Mouse (Mus musculus) right cerebral cortex, postnatal 10 days (tissue): ENCODE data around the gene Apoe.

Experiments
- DNase-seq, 2 experiments: peaks; one replicate each; pipeline ENCODE4 v3.0.0; 2021; ENCODE audit warnings: low spot score in 2 of 2

Gene Apoe

DNA sequence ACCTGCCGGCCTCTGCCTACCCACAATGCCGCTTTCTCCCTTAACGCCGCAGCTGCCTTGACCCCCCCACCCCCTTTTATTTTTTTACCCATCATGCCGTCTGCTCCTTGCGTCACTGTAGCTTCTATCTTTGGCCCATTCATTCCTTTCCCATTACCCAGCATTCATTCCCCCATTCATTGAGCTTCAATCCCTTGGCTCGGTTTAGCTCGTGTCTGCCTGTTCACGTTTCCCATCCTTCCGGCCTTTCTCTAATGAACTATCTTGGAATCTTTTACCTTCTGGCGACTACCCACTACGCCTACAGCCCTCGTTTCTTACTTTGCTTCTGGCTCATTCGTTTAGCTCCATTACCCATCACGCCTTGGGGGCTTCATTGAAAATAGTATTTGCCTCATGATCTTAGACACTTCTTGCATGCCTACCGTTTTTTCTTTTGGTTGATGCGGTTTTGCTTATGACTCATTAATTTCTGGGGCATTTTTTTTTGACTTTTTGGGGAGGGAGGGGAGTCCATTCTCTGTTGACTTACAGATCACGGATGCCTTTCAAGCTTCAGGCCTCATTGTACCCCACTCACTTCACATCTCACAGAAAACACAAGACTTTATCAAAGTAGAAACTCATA is 17.2 kb upstream of the Apoe start:
- no peak for DNase-seq

DNA sequence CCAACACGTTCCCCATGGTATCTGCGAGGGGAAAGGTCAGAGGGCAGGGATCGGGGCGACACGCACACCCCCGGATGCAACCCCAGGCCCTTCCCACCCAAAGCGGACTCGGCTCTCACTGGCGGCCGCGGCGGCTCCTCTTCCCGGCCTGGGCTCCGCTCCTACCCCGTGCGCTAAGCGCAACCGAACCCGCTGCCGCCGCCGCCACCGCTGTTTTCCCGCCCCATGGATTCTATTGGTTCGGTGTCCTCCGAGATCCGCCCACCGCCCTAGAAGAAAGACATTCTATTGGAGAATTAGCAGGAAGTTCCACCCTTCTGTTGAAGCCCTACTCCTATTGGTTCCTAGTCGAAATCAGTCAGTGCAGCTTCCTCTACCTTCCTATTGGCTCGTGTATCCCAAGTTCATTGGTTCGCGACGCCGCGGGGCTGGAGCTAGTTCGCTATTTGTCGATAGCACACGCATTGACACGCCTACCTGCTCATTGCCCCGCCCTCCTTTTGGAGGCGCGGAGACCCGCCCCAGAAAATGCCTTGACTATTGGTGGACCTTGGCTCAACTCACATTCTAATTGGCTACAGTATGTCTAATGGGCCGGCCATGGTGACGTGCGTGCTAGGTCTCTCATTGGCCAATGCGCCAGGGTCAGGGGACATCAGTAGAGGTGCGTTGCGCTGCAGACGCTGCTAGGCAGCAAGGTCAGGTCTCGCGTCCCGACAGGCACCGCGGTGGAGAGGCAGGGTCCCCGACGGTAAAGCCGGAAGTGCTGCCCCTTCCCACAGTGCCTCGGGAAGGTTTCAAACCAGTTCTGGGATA is 16.5 kb upstream of the Apoe start, which contains the start of gene Tomm40:
Tomm40 (minus strand) TSS at position 200 of the 816 bp plus-strand sequence.
- DNase-seq = peak; percentile 100

DNA sequence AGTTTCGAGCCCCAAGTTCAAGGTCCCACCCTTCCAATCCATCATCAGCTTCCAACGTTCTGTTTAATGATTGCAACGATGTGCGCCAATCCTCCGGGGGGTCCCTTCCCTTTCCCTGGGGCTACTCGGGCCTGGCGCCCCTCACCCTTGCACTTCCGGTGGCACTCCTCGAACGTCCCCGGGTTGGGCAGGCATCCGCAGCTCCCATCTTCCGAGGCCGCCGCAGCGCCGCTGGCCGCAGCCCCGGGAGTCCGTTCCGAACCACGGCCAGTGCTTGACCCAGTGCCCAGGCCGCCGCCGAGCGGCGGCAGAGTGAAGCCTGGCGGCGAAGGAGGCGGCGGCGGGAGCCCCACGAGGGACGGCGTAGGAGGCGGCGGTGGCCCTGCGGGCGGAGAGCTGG is 15.8 kb upstream of the Apoe start:
- DNase-seq = no peak

DNA sequence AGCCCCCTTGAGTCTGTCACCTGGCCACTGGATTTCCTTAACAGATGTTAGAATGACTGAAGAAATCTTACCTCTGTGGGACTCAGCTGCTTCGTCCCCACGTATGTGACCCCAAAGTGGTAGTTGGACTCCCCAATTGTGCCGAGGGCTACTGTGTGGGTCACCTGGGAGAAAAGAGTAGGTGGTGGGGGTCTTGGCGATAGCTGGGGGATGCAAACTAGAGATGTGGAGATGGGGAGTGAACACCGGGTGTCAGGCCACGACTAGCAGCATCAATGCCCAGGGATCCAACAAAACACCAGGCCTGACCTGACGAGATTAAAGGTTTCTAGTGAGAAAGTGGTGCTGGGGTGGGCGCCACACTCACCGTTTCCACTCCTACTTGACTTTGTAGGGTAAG is 14.6 kb upstream of the Apoe start:
- no peak for DNase-seq

DNA sequence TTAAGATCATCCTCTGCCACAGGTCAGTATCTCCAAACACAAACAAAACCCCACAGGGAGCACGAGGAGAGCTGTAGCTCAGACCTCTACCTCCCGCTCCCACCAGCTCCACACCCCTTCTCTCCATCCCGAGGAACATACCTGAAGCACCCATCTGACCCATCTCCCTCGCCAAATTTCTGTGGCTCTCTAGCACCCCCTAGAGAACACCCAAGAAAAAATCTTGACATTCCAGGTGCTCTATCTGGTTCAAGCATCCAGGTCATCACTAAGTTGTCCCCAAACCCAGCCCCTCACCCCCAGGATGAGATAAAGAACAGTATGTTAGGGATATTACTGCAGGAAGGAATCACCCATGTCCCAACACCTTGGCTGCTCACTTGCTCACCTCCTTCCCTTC is 14.2 kb upstream of the Apoe start:
- DNase-seq = no peak

DNA sequence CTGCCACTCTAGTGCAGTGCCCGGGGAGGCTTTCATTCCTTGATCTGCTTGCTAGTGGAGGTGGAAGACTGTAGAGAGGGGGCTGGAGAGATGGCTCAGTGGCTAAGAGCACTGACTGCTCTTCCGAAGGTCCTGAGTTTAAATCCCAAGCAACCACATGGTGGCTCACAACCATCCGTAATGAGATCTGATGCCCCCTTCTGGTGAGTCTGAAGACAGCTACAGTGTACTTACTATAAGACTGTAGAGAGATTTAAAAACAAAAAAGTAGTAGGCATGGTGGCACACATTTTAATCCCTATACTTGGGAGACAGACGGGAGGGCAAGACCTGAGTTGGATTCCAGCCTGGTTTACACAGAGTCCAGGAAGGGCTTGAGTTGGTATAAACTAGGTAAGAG is 13.4 kb upstream of the Apoe start:
- DNase-seq = no peak

DNA sequence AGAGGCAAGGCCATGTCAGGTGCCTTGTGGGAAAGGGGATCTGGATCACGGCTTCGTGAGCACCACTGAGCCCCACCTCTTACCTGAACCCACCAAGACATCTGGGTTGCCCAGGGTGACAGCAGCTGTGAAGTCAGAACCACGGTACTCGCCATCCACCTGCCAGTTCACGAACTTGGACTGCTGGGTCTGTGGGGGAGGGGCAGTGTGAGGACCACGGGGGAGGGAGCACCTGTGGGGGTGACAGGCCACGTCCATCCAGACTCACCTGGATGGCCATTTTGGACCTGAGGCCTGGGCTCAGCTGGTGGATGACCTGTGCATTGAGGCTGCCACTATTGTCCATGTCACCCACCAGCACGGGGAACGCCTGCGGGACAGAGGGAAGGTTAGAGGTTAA is 11.7 kb upstream of the Apoe start:
- no peak for DNase-seq

DNA sequence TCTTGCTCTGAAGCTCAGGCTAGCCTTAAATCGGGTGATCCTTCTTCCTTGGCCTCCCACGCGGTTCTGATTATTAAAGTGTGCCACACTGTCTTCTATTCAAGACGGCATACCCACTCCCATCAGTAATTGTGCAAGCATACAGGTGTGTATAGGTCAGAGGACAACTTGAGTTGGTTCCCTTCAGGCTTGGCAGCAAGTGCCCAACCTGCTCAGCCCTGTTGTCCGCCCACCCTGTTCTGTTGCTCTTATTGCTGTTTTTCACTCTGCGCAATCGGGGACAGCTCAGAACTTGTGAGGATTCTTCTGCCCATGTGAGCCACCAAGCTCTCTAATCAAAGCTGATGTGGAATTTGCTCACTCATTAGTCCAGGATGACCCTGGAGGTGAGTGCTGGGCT is 6.3 kb upstream of the Apoe start:
- DNase-seq = no peak

DNA sequence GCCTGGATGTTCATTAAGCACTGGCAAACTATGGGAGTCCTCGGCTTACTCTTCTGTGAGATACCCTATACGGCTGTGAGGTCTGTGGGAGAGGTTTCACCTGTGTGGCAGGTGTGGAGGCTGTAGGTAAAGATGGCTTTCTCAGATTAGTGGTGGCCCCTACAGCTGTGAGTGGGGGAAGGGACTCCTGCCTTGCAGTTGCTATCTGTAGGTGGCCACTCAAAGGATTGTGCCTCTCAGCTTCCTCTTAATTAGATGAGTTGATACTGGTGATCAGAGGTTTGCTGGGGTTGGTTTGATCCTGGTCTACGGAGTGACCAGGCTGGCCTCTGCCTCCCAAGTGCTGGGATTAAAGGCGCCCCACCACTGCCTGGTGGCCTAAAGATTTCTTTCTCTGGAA is 5.5 kb upstream of the Apoe start:
- DNase-seq = no peak

DNA sequence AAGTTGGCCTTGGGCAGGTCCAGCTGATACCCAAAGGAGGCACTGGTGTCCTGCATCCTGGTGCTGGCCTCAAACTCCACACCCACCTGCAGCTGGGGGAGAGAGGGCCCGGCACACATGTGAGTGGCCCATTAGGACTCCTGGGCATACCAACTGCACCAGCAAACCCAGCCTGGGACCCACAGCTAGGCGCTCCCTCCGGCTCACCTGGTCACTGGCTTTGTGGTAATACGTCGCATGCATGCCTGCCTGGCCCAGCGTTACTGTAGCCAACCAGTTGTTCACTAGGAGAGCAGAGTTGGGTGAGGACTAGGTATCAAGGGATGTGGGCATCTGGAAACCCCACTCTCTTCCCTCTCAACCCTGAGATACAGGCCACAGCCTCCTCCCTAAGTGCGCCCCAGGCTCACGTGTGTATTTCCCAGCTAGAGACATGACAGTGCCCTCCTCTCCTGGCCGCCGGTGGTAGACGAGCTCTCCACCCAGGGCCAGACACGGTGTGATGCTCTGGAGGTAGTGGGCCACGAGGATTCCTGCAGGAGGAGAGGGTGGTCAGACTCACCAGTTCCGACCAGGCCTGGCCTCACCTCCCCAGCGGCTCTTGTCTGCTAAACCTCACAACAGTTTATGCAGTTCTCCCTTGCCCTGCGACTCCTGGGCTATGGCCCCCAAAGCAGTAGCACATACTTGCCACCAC is 4.0 kb upstream of the Apoe start:
- no peak for DNase-seq

DNA sequence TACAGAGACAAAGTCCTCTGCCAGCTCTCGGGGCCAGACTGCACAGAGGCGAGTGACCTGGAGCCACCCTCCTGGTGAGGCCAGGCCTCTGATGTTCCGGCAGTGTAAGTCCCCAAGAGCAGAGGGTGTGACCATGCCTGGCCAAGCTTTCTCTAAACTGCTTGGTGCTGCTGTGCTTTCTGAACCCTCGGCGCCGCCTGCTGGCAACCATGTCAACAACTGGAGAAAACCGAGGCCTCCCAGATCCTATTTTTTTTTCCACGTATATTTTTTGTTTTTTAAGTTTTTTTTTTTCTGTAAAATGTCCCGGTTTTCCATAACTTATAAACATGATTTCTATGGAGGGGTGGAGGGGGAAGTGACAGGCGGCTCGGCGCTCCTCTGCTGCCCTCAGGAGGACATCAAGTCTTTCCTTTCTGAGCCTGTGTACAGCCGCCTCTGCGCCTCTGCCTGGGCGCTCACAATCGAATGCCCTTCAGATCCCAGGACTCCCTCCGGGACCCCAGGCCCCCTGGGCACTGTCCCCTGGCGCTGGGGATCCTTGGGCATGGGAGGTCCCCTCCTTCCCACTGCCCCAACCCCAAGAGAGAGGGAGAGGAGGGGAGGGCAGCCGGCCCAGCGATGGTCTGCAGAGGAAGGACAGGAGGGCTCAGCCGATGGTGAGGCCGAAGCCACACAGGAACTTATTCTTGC is 2.2 kb upstream of the Apoe start:
- DNase-seq = peak; percentile 81 to 85

DNA sequence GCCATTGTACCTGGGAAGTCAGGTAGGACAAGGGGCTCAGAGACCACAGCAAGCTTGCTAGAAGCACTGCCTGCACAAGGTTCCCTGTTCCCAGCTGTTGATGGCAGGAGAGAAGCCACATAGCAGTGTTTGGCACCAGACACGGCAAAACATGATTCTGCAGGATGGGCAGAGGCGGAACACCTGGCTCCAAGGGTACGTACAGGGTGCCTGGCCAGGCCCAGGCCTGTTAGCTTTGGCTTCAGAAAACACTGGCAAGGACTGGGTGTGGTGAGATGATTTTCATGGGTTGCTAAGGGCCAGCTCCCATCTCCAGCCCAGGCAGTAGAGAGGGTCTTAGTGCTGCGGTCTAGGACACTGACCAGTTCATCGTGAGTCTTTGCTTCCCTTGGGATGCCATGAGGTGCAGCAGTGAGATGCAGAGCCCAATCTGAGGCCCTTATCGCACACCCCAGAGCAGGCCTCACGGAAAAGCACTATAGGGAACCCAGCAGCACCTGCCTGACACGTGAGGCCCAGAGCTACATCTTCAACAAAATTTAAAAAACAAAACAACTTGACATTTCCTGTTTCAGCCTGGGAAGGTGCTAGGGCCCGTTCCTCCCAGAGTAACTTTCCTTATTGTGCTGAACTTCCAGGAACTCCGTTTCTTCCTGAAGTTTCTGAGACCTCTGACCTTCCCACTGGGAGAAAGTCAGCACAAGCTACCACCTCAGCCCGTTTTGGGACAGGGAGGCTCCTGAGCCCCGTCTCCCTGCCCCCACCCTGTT is 1.5 kb upstream of the Apoe start:
- DNase-seq = no peak

DNA sequence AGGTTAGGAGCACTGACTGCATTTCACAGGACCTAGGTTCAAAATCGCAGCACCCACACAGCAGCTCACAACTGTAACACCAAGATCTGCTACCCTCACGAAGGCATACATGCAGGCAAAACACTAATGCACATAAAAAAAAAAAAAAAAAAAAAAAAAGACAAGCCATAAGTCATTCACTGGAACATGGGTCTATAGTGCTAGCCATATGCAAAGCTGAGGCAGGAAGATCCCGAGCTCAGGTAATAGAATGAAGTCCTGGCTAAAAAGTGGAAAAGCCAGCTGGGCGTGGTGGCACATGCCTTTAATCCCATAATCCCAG is 800 bp upstream of the Apoe start:
- no peak for DNase-seq

DNA sequence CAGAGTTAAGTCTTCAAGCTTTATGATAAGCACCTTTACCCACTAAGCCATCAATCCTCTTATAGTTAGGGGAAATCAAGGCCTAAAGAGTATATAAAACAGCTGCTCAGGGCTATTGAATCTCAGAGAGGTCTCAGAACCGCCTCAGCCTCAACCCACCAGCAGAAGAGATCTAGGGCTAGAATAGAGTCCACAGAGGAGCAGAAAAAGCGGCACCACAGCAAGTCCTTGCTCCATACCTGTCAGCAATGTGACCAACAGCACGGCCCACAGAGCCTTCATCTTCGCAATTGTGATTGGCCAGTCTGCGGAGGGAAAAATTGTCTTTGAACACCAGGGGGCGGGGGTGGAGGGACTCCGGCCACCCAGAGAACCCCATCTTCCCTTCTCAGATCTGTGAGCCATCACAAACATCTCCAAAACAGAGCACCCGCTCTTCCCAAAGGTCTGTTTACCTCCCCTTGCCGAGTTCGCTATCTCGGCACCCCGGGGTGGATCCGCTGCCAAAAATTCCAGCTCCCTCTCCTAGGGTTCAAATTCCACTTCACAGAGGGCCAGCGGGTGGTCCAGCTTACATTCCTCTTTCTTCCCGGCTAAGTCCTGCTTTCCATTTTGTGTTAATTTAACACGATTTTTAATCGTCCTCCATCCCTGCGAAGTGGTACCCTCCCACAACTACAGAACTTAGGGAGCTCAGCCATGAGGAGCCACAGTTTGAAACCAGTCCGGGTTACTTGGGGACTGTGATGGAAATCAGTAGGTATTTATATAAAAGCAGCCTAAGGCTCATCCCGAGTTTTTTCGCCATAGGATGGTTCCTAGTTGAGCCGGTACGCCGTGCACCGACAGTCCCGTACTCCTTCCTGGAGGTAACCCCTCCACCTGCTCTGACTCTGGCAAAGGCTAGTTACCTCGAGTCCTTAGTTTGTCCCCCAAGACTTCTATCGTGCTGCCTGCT is 760 bp downstream of the Apoe start:
- DNase-seq = no peak

DNA sequence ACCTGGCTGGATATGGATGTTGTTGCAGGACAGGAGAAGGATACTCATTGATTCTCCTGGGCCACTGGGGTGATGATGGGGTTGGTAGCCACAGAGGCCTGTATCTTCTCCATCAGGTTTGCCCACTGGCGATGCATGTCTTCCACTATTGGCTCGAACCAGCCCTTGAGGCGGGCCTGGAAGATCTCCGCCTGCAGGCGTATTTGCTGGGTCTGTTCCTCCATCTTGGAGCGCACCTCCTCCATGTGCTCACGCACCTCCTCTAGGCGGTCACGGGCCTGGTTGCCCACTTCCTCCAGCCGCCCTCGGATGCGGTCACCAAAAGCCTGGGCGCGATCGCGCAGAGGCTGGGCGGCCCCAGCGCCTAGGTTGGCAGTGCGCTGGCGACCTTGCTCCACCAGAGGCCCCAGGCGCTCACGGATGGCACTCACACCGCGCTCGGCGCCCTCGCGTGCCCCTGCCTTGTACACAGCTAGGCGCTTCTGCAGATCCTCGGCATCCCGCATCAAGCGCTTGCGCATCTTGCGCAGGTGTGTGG is 2.6 kb downstream of the Apoe start:
- no peak for DNase-seq

DNA sequence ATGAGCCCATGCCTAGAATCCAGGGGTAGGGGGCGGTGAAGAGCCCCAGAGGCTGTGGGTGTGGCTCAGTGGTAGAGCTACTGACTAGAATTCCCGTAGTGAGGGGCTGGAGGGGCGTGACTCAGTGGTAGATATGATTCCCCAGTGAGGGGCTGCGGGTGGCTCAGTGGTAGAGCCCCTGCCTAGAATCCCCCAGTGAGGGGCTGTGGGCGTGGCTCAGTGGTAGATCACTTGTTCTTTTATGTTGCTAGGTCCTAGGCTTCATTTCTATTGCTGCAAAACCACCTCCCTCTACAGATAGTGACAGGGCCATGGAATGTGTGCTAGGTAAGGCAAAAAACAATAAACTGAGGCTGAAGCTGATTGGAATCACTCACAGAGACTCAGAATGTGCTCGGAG is 3.1 kb downstream of the Apoe start:
- no peak for DNase-seq

DNA sequence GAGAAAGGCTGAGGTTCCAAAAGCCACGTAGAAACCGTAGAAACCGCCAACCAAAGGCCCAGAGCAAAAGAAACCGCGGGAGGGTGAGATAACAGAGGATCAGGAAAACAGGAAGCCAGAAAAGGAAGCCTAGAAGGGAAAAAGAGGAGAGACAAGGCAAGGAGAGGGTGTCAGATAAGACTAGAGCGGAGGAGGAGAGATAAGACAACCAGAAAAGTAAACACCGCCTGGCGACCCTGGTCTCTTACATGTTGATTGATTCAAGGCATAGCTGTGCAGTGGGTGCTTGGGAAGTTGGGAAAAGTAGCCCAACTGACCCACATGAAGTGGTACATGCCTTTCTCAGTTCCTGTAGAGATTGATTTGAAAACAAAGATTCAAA is 3.8 kb downstream of the Apoe start:
- DNase-seq = no peak

DNA sequence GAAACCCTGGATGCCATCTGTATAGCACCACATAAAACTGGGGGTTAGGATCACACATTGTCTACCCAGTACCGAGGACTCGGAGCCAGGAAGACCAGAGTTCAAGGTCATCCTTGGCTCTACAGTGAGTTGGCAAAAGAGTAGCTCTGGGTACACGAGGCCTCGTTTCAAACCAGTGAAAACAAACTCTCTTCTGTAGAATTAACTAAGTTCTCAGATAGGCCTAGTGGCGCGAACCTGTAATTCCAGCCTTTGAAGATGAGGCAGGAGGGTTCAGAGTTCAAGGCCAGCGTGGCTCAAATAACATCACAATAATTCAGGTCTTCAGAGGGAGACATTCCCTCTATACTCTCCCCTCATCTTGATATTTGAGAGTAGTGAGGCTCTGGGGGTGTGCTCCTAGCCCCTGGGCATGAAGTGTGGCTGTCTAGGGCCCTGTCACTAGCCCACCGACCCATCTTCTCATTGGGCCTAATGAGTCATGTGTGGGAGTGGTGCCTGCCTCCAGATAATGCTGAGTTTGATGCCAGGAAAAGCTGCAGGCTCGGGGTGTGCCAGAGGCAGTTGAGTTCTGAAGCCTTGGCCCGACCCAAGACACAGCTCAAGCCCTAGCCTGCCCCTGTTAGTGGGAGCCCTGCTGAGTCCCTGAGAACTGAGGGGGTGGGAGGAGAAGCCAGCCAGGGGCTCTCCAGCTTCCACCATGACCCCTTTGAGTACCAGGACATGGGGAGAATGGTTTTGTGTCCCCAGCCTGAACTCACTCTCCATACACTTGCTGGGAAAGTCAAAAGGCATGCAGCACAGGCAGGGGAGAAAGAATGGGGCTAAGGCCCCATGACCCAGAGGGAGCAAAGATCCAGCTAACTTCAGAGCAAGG is 4.4 kb downstream of the Apoe start:
- no peak for DNase-seq

DNA sequence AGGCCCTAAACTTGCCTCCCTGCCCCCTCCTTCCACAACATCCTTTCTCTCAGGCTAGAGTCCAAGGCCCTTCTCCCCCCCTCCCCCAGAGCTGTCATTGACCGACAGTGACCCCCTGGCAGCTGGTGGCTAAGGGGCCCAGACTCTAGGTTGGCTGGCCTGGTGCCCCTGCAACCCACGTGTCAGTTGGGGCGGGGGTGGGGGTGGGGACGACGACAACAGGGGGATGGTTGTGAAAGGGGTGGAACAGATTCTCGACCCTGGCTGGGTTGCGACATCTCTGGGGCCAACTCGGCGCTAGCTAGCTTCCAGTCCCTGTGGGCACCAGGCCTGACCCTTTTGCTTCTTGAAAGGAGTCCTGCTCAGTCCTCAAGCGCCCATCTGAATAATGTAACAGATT is 5.6 kb downstream of the Apoe start:
- peak; percentile 80 to 85 for DNase-seq
